Mouse (Mus musculus): ENCODE results near the gene Lman1l. TPM values are rescaled to one million over a fixed set of nuclear protein-coding genes. Genes with fewer than 3 reads are reported as not detected.

Gene Lman1l
- total RNA-seq, 4 experiments from 2014 or later = not detected

DNA sequence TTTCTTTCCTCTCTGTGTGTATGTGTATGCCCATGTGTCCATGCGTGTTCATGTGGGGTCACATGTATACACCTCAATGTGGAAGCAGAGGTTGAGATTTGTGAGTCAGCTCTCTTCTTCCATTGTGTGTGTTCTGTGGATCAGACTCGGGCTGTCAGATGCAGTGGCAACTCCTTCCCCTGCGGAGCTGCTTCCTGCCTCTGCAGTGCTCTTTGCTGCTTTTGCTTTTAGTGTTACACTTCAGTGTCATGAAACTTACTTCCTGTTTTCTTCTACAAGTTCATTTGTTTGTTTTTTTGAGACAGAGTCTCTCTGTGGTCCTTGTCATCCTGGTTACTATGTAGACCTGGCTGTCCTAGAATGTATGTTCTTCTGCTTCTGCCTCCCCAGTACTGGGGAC is 35.6 kb downstream of the Lman1l start:
- DNase-seq (ENCODE audit: low spot score in 2 of 2) = no peak

DNA sequence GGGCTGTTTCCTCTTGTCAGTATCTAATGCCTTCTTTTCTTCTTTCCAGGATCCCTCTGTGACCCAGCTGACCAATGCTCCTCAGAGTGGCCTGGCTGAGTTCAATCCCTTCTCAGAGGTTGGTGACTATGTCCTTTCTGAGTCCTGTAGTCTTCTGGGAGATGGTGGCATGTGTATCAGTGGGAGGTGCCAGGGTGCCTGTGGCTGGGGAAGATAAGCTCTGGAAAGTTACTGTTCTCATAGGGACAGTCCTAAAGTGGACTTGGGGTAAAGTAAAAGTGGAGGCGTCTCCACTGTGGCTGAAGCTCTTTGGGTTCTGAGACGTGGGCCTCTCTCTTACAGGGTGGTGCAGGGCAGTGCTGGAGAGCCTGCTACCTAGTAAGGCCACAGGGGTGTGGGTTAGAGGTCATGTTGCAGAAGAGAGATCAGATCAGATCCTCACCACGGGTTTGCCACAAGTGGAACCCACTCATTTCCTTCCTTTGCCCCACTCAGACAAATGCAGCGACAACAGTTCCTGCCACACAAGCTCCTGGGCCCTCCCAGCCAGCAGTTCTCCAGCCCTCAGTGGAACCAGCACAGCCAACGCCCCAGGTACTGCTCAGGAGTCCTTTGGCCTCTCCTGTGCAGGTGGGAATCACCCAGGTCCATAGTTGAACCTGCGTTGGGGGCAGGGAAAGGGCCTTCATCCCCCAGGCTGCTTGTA is 43.3 kb downstream of the Lman1l start:
- no peak for DNase-seq (ENCODE audit: low spot score in 2 of 2)

DNA sequence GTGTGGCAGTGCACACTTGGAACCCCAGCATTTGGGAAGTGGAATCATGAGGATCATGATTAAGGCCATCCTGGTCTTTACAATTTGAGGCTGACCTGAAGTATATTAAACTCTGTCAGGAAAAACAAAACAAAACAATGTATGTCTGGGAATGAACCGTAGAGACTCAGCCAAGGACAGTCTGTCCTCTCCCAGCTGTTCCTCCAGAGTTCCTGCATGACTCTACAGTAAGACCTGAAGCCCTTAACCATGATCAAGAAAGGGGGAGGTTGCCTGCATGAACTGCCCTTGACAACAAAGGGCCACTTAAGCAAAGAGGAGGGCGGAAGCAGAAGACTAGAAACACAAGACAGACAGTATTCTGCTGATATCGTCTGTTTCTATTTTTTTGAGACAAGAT is 45.0 kb downstream of the Lman1l start:
- DNase-seq (ENCODE audit: low spot score in 2 of 2) = no peak

DNA sequence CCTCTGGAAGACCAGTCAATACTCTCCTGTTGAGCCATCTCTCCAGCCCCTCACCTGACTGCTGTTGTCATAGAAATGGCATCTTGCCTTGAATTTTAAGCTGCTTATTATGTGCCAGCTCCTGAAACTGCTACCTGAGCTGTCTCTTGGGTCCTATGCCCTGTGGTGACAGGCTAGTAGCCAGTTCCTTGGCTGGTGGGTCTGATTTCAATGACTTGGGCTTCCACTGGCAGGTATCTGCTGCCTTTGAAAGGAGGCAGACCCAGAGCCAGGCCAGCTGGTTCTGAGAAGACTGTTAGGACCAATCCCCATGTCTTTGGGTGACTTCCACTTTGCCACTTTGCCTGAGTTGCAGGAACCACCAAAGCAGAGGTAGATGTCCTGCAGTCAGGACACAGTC is 46.2 kb downstream of the Lman1l start:
- DNase-seq (ENCODE audit: low spot score in 2 of 2) = no peak

DNA sequence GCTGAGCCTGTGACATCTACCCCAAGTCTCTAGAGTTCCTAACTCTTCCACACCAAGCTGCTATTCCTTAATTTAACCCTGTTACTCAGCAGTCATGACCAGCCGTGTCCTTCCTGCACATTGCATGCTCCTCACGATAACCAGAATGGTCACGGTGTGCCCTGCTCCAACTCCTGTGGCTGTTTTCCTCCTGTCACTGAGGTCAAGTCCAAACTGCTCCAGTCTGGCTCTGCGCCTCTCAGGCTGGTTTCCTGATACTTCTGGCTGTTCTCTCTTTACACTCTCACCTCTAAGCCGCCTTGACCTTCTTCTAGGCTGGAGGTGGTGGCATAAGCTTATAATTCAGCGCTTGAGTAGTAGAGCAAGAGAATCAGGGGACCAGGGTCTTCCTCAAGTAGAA is 52.1 kb downstream of the Lman1l start:
- no peak for DNase-seq (ENCODE audit: low spot score in 2 of 2)

DNA sequence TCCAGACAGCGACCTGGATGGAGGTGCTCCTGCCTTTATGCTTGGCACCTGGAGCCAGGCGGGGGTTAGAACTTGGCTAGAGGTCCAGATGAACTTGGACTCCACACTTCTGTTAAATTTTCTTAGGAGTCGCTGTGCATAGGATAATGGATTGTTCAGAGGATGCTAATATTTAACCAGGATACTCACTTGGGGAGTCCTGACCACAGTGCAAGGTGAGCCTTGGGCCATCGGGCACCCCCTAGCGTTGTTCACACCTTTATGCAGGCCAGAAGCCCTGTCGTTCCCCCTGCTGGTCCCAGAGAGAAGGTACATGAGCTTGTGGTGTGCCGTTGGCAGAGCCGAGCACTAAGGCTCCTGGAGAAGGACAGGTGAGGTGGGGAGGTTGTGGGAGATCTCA is 53.7 kb downstream of the Lman1l start:
- DNase-seq (ENCODE audit: low spot score in 2 of 2) = no peak

DNA sequence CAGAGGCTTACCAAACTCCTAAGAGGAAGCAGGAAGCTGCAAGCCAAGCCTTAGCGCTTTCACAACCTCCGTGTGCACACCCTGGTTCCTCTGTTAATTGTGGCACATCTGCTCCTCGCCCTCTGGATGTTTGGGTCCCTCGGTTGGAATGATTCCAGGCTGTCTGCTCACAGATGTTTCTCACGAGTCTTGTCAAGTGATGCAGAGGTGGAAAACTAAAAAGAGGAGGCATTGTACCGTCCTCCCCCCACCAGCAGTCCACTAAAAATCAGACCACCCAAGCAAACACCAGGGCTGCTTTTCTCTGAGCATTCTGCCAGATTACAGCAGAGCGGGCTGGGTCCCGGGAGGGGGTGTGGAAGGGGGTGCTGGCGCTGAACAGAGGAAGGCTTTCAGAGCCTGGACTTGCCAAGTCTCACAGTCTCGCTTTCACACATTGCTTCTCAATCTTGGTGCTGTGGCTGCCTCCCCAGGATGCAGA is 54.8 kb downstream of the Lman1l start:
- peak in 1 of 2 experiments; percentile 70 for DNase-seq (ENCODE audit: low spot score in 2 of 2)

DNA sequence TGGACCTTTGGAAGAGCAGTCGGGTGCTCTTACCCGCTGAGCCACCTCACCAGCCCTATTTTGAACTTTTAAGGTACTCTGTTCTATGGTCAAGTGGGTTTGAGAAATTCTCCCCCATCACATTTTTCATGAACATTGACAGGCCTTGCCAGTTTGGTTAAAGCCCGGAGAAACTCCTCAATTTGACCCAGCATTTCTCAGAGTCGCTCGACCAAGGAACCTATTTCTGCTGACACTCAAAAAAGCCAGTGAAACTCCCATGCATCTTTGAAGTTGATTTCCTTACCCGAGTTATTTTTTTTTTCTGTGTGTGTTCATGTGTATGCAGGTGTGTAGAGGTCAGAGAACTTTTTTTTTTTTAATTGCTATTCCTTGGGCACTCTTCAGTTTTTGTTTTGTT is 56.0 kb downstream of the Lman1l start:
- DNase-seq (ENCODE audit: low spot score in 2 of 2) = no peak

DNA sequence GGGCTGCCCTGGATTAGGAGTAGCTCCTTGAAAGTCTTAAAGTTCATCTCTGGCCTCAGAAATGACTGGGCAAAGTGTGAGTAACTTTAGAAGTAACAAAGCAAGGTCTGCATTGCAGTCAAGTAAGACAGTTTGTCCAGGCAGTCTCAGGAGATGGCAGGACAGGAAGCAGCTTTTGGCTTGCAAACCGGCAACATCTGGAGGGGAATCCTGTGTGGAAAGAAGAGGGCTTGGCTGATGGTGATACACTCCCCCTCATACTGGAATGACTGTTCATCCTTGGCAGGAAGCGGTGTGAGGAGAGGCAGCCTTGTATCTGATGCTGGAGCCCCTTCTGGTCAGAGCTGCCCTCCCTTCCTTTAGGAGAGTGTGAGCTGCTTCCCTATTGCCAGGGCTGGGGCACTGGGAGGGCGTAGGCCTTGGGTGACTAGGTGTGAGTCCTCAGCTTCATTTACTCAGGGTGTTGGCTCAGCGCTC is 57.6 kb downstream of the Lman1l start:
- DNase-seq (ENCODE audit: low spot score in 2 of 2) = no peak

DNA sequence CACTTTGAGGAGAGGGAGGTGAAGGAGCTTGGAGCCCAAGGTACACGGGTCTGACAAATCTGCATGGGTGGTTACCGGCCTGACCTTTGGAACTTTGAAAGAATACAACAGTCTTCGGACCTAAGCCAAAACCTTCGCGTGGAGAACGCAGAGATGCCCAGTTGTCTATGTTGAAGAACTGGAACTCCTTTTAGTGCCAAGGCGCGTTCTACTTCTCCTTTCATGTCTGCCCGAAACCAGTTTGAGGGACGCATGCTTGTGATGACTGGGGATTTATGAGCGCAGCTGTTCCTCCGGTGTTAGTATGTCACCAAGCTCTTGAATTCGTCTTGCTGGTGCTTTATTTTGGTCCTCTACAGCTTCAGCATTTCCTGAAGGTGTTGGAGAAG is 58.9 kb downstream of the Lman1l start:
- DNase-seq (ENCODE audit: low spot score in 2 of 2) = no peak

DNA sequence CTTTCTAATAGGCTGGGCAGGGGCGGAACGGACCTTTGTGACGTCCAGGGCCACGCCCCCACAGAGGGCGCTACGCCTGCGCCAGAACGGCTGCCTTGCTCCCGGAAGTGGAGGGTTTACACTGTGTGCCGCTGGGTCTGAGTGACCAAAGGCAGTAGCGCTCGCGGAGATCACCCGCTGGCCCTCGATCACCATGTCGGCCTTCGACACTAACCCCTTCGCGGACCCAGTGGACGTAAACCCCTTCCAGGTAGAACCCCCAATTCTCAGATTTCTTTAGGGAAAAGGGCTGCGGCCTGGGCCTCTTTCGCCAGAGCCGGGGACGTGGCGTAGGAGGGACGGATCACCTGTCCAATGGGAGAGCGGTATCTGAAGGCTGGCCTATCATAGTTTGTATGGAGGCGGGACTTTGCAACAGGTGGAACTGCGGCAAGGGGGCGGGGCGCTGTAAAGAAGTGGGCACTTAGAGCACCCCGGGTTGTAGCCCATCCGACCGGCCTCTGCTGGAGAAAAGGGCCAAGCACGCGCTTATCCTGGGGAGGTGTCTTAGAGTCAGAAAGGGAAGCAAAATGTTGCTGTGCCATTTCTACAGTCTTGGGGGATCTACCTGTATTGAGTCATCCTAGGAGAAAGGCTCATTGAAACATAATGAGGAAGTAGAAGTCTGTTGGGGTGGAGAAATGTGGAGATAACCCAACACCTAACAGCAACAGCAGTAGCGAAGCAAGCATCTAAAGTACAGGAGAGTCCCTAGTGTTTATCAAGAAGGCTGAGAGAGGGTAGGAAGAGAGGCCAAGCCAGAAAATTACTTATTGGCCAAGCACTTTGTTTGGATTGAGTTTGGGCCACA is 59.5 kb downstream of the Lman1l start, which contains the start of gene Scamp2:
Gene Scamp2, plus strand, starts transcription at position 83 of the 850 bp plus-strand sequence.
- peak; percentile 91 to 94 for DNase-seq (ENCODE audit: low spot score in 2 of 2)

DNA sequence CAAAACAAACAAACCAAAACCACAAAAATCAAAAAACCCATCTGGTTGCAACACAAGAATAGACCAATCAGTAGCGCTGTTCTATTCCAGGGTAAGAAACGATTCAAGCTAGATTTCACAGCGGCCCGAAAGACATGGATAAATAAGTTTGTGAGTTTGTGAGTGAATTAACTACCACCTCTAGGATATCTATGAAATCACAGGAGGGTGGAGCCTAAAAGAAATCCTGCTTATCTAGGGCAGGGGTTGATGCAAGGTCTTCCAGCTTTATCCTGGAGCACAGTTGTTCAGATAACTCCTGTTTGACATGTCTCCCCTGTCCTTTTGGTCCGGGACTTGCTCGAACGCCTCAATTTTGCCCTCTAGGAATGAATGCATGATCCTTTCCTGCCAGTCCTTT is 60.3 kb downstream of the Lman1l start:
- no peak for DNase-seq (ENCODE audit: low spot score in 2 of 2)

DNA sequence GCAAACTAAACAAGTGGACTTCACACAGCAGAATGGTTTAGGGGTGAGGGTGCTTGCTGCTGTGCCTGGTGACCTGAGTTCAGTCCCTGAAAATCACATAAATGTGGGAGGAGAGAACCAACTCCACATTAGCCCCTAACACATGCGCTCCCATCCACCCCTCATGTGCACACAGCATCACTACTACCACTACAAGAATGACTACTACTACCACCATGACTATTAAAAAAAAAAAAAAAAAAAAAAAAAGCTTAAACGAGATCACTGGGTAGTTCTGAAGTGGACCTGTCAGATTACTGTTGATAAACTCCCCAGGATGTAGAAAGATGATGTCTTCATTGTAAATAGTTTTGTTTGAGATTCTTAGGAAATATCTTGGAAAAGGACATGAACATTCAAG is 61.0 kb downstream of the Lman1l start:
- no peak for DNase-seq (ENCODE audit: low spot score in 2 of 2)

DNA sequence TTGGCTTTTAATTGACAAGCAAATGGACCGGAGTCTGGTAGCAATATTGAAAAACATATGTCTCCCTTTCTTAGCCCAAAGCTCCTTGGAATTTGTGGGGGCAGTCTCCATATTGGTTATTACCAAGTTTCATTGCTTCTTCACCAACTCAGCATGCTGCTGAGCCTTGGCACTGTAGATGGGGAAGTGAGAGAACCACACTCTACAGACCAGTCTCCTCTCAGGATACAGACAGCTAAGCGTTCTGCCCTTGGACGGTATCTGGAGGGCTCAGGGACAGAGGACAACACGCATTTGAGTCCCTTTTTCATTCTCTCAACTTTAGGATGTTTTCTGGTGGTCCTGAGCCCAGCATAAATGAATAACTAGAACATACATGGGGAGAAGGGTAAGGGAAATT is 61.9 kb downstream of the Lman1l start:
- no peak for DNase-seq (ENCODE audit: low spot score in 2 of 2)

DNA sequence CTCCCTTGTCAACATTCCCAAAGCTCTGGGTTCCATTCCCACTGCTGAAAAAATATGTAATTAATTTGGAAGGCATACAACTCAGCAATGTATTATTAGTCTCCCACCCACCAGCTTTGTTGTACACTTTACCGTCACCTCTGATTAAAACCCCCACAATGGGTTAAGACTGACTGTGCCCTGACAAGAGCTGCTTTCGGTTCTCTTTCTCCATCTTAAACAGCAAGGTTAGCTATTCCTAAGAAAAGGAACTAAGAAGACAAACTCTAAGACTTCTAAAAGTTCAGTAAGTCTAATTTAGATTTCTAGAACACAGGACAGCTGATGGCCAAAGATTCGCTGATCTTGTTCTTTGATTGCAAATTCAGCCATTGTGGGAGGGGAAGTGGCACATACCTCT is 63.4 kb downstream of the Lman1l start:
- DNase-seq (ENCODE audit: low spot score in 2 of 2) = no peak

Other genes starting within 250 kb of the Lman1l start
- gene Ppcdc, start 180.7 kb downstream of the Lman1l start, total RNA-seq (2022) = 10 to 100 TPM; 17.4 to 20.5 (median 17.9) TPM
- gene Scamp5, start 152.7 kb downstream of the Lman1l start, total RNA-seq (2022) = 100 to 1,000 TPM; 371 to 387 (median 384) TPM
- gene Rpp25, start 116.7 kb downstream of the Lman1l start, total RNA-seq (2022) = 10 to 100 TPM; 16.0 to 19.5 (median 17.7) TPM
- gene Cox5a, start 99.5 kb downstream of the Lman1l start, total RNA-seq (2022) = 100 to 1,000 TPM; 378 to 411 (median 394) TPM
- 10 to 100 TPM; 18.0 to 21.8 (median 20.4) TPM for gene Fam219b, start 83.2 kb downstream of the Lman1l start, total RNA-seq (2022)
- gene Mpi, start 68.0 kb downstream of the Lman1l start, total RNA-seq (2022) = 10 to 100 TPM; 64.0 to 74.0 (median 66.0) TPM
- 10 to 100 TPM; 22.7 to 29.9 (median 27.9) TPM for gene Scamp2, start 59.8 kb downstream of the Lman1l start, total RNA-seq (2022)
- gene Ulk3, start 31.3 kb downstream of the Lman1l start, total RNA-seq (2022) = 10 to 100 TPM; 31.8 to 38.2 (median 34.4) TPM
- 10 to 100 TPM; 15.3 to 21.3 (median 19.1) TPM for gene Cplx3, start 14.5 kb downstream of the Lman1l start, total RNA-seq (2022)
- gene Csk, start 32.9 kb upstream of the Lman1l start, total RNA-seq (2022) = 10 to 100 TPM; 36.0 to 44.4 (median 41.6) TPM
- not detected for gene Cyp1a2, start 62.9 kb upstream of the Lman1l start, total RNA-seq (2022)
- gene Cyp1a1, start 67.2 kb upstream of the Lman1l start, total RNA-seq (2022) = under 1 TPM; 0.14 to 0.25 (median 0.19) TPM
- gene Edc3, start 87.8 kb upstream of the Lman1l start, total RNA-seq (2022) = 10 to 100 TPM; 13.4 to 16.5 (median 14.6) TPM
- gene Clk3, start 145.1 kb upstream of the Lman1l start, total RNA-seq (2022) = 10 to 100 TPM; 75.6 to 87.1 (median 78.7) TPM
- 10 to 100 TPM; 10.9 to 15.0 (median 13.4) TPM for gene Arid3b, start 216.0 kb upstream of the Lman1l start, total RNA-seq (2022)

All from left cerebral cortex, adult 8-10 months (tissue).